Mouse (Mus musculus) CH12.LX (cell line): ENCODE measurements around the gene Cdc20.

Source experiments
- CTCF ChIP-seq, 2 experiments: IDR thresholded peaks in 1 of 2; conservative IDR thresholded peaks in 1 of 2; 2 replicates each; pipeline ENCODE4 v1.5.1; 2011 to 2012; ENCODE audit warnings: low read depth in 2 of 2, low read length in 2 of 2, improper control_type of control experiment in 1 of 2, inconsistent platforms in 1 of 2, mild to moderate bottlenecking in 1 of 2, moderate library complexity in 1 of 2
- POLR2A ChIP-seq: IDR thresholded peaks from 2 replicates; pipeline ENCODE4 v1.6.1; 2011; ENCODE audit warnings: low read depth, mild to moderate bottlenecking, improper control_type of control experiment, low read length
- USF2 ChIP-seq: conservative IDR thresholded peaks from 2 replicates; pipeline ENCODE4 v1.6.1; 2011; ENCODE audit warnings: low read depth, low read length, improper control_type of control experiment

DNA sequence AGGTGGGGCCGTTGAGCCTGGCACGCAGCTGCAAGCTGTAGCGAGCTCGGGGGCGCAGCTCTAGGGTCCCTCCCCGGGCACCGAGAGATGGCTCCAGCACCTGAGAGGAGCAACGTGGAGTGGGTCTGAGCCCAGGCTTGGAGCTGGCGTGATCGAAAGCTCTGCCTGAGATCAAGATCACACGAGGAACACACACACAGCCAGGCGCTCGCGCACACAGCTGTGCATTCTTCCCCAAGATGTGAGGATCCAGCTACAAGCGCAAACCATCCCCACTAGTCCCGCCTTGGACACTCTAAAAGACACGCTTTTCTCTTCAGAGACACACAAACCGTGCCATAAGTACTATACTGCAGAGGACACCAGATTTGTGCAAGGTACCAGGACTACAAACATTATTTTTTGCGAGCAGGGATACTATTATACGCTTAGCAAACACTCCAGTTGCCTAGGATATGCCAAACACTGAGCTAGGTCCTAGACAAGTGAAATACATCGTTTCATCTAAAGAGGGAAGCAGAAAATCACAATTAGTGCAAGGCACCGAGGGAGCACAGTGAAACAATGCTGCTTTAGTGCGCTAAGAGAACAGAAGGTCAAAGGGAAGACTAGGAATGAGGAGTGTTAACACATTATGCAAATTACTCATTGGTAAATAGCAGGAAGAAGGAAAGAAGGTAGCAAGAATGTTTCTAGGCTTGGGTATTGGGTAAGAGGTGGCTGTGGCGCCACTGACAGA lies 9.4 kb upstream of the Cdc20 start:
- no peak for TF ChIP-seq CTCF (conservative IDR thresholded peaks at IDR 0.05 in 1 of 2, IDR thresholded peaks at IDR 0.05 in 1 of 2; ENCODE audit: low read depth in 2 of 2, low read length in 2 of 2)
- no peak for TF ChIP-seq POLR2A
- TF ChIP-seq USF2 = no peak
